Mouse (Mus musculus) T-cell, adult 66 days (primary cell): ENCODE data around the gene Olfr1013. TPM values are rescaled to one million over a fixed set of nuclear protein-coding genes. Genes with fewer than 3 reads are reported as not detected.

Experiments
- total RNA-seq, 2 experiments: library from RNA; stranded (reverse); gene quantifications; 3 replicates in 1 of 2; 4 replicates in 1 of 2; pipeline ENCODE4 v1.2.4; 2023

Gene Olfr1013
- total RNA-seq = not detected

GRCm38 (mm10) chr2:85766798-85767197 is at the start of gene Olfr1013:
Gene Olfr1013, plus strand, starts transcription at chr2:85767098.

GRCm38 (mm10) chr2:85762666-85763065 is 4.2 kb upstream of the Olfr1013 start, which contains the start of gene Olfr1012:
Gene Olfr1012, minus strand, starts transcription at chr2:85762766.

GRCm38 (mm10) chr2:85772413-85772812 is 5.5 kb downstream of the Olfr1013 start, which contains the start of gene Olfr1014:
Gene Olfr1014, plus strand, starts transcription at chr2:85772713.

GRCm38 (mm10) chr2:85781717-85782116 is 14.8 kb downstream of the Olfr1013 start, which contains the start of gene Olfr1015:
Gene Olfr1015, plus strand, starts transcription at chr2:85782017.

GRCm38 (mm10) chr2:85802444-85802843 is 35.5 kb downstream of the Olfr1013 start, which contains the start of gene Olfr1016:
Gene Olfr1016, minus strand, starts transcription at chr2:85802544.

GRCm38 (mm10) chr2:85818179-85818578 is 51.3 kb downstream of the Olfr1013 start, which contains the start of gene Olfr1018:
Gene Olfr1018, plus strand, starts transcription at chr2:85818479.

Other genes starting within 250 kb of the Olfr1013 start
- not detected for gene 4833423E24Rik, start 248.1 kb upstream of the Olfr1013 start, total RNA-seq
- not detected for gene Olfr996, start 187.9 kb upstream of the Olfr1013 start, total RNA-seq
- not detected for gene Olfr998, start 178.2 kb upstream of the Olfr1013 start, total RNA-seq
- gene Olfr1000, start 155.2 kb upstream of the Olfr1013 start, total RNA-seq = not detected
- not detected for gene Olfr1002, start 116.4 kb upstream of the Olfr1013 start, total RNA-seq
- gene Olfr154, start 102.6 kb upstream of the Olfr1013 start, total RNA-seq = not detected
- not detected for gene Olfr1006, start 88.3 kb upstream of the Olfr1013 start, total RNA-seq
- not detected for gene Olfr1008, start 77.7 kb upstream of the Olfr1013 start, total RNA-seq
- gene Olfr1009, start 51.7 kb upstream of the Olfr1013 start, total RNA-seq = not detected
- gene Olfr1012, start 4.3 kb upstream of the Olfr1013 start, total RNA-seq = not detected
- gene Olfr1014, start 5.6 kb downstream of the Olfr1013 start, total RNA-seq = not detected
- not detected for gene Olfr1015, start 14.9 kb downstream of the Olfr1013 start, total RNA-seq
- gene Olfr1016, start 35.4 kb downstream of the Olfr1013 start, total RNA-seq = not detected
- not detected for gene Olfr1018, start 51.4 kb downstream of the Olfr1013 start, total RNA-seq
- not detected for gene Olfr1019, start 78.4 kb downstream of the Olfr1013 start, total RNA-seq
- not detected for gene Olfr1020, start 79.9 kb downstream of the Olfr1013 start, total RNA-seq
- not detected for gene Olfr1022, start 101.5 kb downstream of the Olfr1013 start, total RNA-seq
- gene Olfr1023, start 118.5 kb downstream of the Olfr1013 start, total RNA-seq = not detected
- gene Olfr1024, start 138.0 kb downstream of the Olfr1013 start, total RNA-seq = not detected
- not detected for gene Olfr1025-ps1, start 148.1 kb downstream of the Olfr1013 start, total RNA-seq
- gene Olfr1026, start 154.5 kb downstream of the Olfr1013 start, total RNA-seq = not detected
- not detected for gene Olfr1028, start 183.3 kb downstream of the Olfr1013 start, total RNA-seq
- gene Olfr1029, start 206.8 kb downstream of the Olfr1013 start, total RNA-seq = not detected
- not detected for gene Olfr1030, start 212.2 kb downstream of the Olfr1013 start, total RNA-seq
- gene Olfr1031, start 223.2 kb downstream of the Olfr1013 start, total RNA-seq = not detected
- gene Olfr1032, start 238.4 kb downstream of the Olfr1013 start, total RNA-seq = not detected